Mouse (Mus musculus) lung, postnatal 0 days (tissue): ENCODE results near the gene Lrpap1.

Source experiments
- CTCF ChIP-seq: IDR thresholded peaks from 2 replicates; pipeline ENCODE4 v1.5.1; 2016; ENCODE audit warnings: antibody characterized with exemption, mild to moderate bottlenecking
- EP300 ChIP-seq: IDR thresholded peaks from 2 replicates; pipeline ENCODE4 v1.6.1; 2016; ENCODE audit warnings: antibody characterized with exemption, mild to moderate bottlenecking, control low read depth

DNA sequence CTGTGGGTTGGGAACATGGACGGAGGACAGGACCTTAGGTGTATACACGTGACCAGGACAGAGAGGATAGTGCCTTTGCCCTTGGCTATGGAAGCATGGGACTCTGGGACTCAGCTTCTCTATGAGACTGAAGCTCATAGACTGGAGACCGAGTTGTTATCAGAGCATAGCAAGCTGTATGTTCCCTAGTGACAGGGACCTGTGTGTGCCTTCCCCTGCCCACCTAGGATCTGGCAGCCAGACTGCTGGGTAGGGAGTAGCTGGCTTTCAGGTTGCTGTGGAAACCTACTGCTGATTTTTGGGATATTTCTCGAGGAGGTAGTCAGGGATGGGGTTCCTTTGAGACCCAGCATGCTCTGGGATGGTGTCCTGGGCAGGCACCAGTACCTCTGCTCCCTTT, 44.0 kb upstream of the Lrpap1 start:
- no peak for TF ChIP-seq CTCF
- no peak for TF ChIP-seq EP300
